Mouse (Mus musculus) CH12.LX (cell line): Measurements from ENCODE around the gene Actn4.

Experiments
- CHD1 ChIP-seq: IDR thresholded peaks from 2 replicates; pipeline ENCODE4 v1.6.1; 2012; ENCODE audit warnings: low read depth, low read length, improper control_type of control experiment, inconsistent platforms
- CTCF ChIP-seq, 2 experiments: IDR thresholded peaks in 1 of 2; conservative IDR thresholded peaks in 1 of 2; 2 replicates each; pipeline ENCODE4 v1.5.1; 2011 to 2012; ENCODE audit warnings: low read depth in 2 of 2, low read length in 2 of 2, improper control_type of control experiment in 1 of 2, inconsistent platforms in 1 of 2, mild to moderate bottlenecking in 1 of 2, moderate library complexity in 1 of 2
- E2F4 ChIP-seq: IDR thresholded peaks from 2 replicates; pipeline ENCODE4 v1.6.1; 2011; ENCODE audit warnings: low read depth, low read length, improper control_type of control experiment; ENCODE audit not compliant: insufficient replicate concordance
- ETS1 ChIP-seq: conservative IDR thresholded peaks from 2 replicates; pipeline ENCODE4 v1.6.1; 2012; ENCODE audit warnings: low read depth, mild to moderate bottlenecking, inconsistent platforms, low read length, improper control_type of control experiment, moderate library complexity
- GABPA ChIP-seq: IDR thresholded peaks from 2 replicates; pipeline ENCODE4 v1.6.1; 2012; ENCODE audit warnings: low read depth, low read length, improper control_type of control experiment, inconsistent platforms; ENCODE audit not compliant: insufficient replicate concordance
- MXI1 ChIP-seq: IDR thresholded peaks from 2 replicates; pipeline ENCODE4 v1.6.1; 2011; ENCODE audit warnings: mild to moderate bottlenecking, low read depth, low read length, improper control_type of control experiment
- MYC ChIP-seq: IDR thresholded peaks from 2 replicates; pipeline ENCODE4 v1.6.1; 2011; ENCODE audit warnings: low read depth, mild to moderate bottlenecking, improper control_type of control experiment, low read length
- NELFE ChIP-seq: IDR thresholded peaks from 2 replicates; pipeline ENCODE4 v1.6.1; 2011; ENCODE audit warnings: low read depth, low read length, improper control_type of control experiment
- POLR2A ChIP-seq: IDR thresholded peaks from 2 replicates; pipeline ENCODE4 v1.6.1; 2011; ENCODE audit warnings: low read depth, mild to moderate bottlenecking, improper control_type of control experiment, low read length
- POLR2AphosphoS2 ChIP-seq: IDR thresholded peaks from 2 replicates; pipeline ENCODE4 v1.6.1; 2011; ENCODE audit warnings: low read depth, low read length, improper control_type of control experiment
- RAD21 ChIP-seq: IDR thresholded peaks from 2 replicates; pipeline ENCODE4 v1.6.1; 2011; ENCODE audit warnings: low read depth, mild to moderate bottlenecking, low read length, improper control_type of control experiment, moderate library complexity
- ZMIZ1 ChIP-seq: IDR thresholded peaks from 2 replicates; pipeline ENCODE4 v1.6.1; 2012; ENCODE audit warnings: low read depth, mild to moderate bottlenecking, inconsistent platforms, low read length, improper control_type of control experiment
- ZNF384 ChIP-seq: IDR thresholded peaks from 2 replicates; pipeline ENCODE4 v1.6.1; 2012; ENCODE audit warnings: low read depth, low read length, improper control_type of control experiment, inconsistent platforms

GRCm38 (mm10) chr7:28957286-28957685, 4.9 kb downstream of the Actn4 start:
- TF ChIP-seq POLR2A (no peak), CHD1 (no peak), ETS1 (no peak), ZNF384 (no peak), CTCF (conservative IDR thresholded peaks at IDR 0.05 in 1 of 2, IDR thresholded peaks at IDR 0.05 in 1 of 2; ENCODE audit: low read depth in 2 of 2, low read length in 2 of 2) (no peak), MXI1 (no peak), ZMIZ1 (no peak), E2F4 (no peak), NELFE (no peak), POLR2AphosphoS2 (no peak), GABPA (no peak), MYC (no peak), RAD21 (no peak)
